Mouse (Mus musculus): ENCODE measurements around the gene Nsmce3. TPM values are rescaled to one million over a fixed set of nuclear protein-coding genes. Genes with fewer than 3 reads are reported as not detected.

Nsmce3 gene
- polyA plus RNA-seq, 1 experiment: 5.8 TPM

- no peaks in the 10 kb centered on the region for H3K27me3 ChIP-seq (ENCODE audit: control insufficient read depth, insufficient read depth, low read length, poor library complexity, severe bottlenecking)
- H3K36me3 ChIP-seq (ENCODE audit: control insufficient read depth, insufficient read depth, low read length, poor library complexity, severe bottlenecking): no peaks in the 10 kb centered on the region
- no peaks in the 10 kb centered on the region for H3K4me1 ChIP-seq (ENCODE audit: control insufficient read depth, insufficient read depth, low read length)
- H3K27ac ChIP-seq (ENCODE audit: insufficient read depth, low read length): no peak overlapping the region
- no peak overlapping the region for H3K4me3 ChIP-seq (ENCODE audit: low read depth, low read length)
- H3K9ac ChIP-seq (ENCODE audit: low read depth, poor library complexity, severe bottlenecking): no peak overlapping the region
- H3K9me3 ChIP-seq (replicated peaks; ENCODE audit: control insufficient read depth, insufficient read depth, low read length, poor library complexity, severe bottlenecking): no peaks in the 10 kb centered on the region
- TF ChIP-seq POLR2A (IDR thresholded peaks at IDR 0.05; ENCODE audit: insufficient read depth, low read length): no peak
- no peak for TF ChIP-seq EP300 (IDR thresholded peaks at IDR 0.05; ENCODE audit: insufficient read depth, low read depth, low read length)
- no peak for TF ChIP-seq CTCF (IDR thresholded peaks at IDR 0.05; ENCODE audit: low read depth, low read length)
These were observed 51.7 kb downstream of the Nsmce3 start for GRCm38 (mm10) chr7:64821081-64821480.

GRCm38 (mm10) chr7:64819683-64820082 lies 53.1 kb downstream of the Nsmce3 start:
- no peaks in the 10 kb centered on the region for H3K27me3 ChIP-seq (ENCODE audit: control insufficient read depth, insufficient read depth, low read length, poor library complexity, severe bottlenecking)
- TF ChIP-seq EP300 (IDR thresholded peaks at IDR 0.05; ENCODE audit: insufficient read depth, low read depth, low read length): no peak
- no peak for TF ChIP-seq CTCF (IDR thresholded peaks at IDR 0.05; ENCODE audit: low read depth, low read length)
- TF ChIP-seq POLR2A (IDR thresholded peaks at IDR 0.05; ENCODE audit: insufficient read depth, low read length): no peak
- H3K27ac ChIP-seq (ENCODE audit: insufficient read depth, low read length): no peak overlapping the region
- no peaks in the 10 kb centered on the region for H3K4me1 ChIP-seq (ENCODE audit: control insufficient read depth, insufficient read depth, low read length)
- H3K9ac ChIP-seq (ENCODE audit: low read depth, poor library complexity, severe bottlenecking): no peak overlapping the region
- no peaks in the 10 kb centered on the region for H3K36me3 ChIP-seq (ENCODE audit: control insufficient read depth, insufficient read depth, low read length, poor library complexity, severe bottlenecking)
- no peak overlapping the region for H3K4me3 ChIP-seq (ENCODE audit: low read depth, low read length)
- no peaks in the 10 kb centered on the region for H3K9me3 ChIP-seq (replicated peaks; ENCODE audit: control insufficient read depth, insufficient read depth, low read length, poor library complexity, severe bottlenecking)

Data from ES-Bruce4 (cell line).